Mouse (Mus musculus) urinary bladder, postnatal 4 days (tissue): ENCODE measurements around the gene S100a8.

Source experiments
- DNase-seq, 2 experiments: peaks; one replicate each; pipeline ENCODE4 v3.0.0; 2021 to 2022; ENCODE audit warnings: low spot score in 2 of 2

Gene S100a8

GRCm38 (mm10) chr3:90668846-90669245, at the start of gene S100a8:
S100a8 (plus strand) TSS chr3:90668978.
- DNase-seq = no peak

- no peak for DNase-seq
Measured at GRCm38 (mm10) chr3:90621552-90621951, 47.2 kb upstream of the S100a8 start.

GRCm38 (mm10) chr3:90623435-90624071, 45.2 kb upstream of the S100a8 start:
- DNase-seq = peak; percentile 70 to 83

- no peak for DNase-seq
Measured at GRCm38 (mm10) chr3:90625496-90625895, 43.3 kb upstream of the S100a8 start.

- no peak for DNase-seq
Measured at GRCm38 (mm10) chr3:90626266-90627021, 42.3 kb upstream of the S100a8 start.

GRCm38 (mm10) chr3:90627366-90627765, 41.4 kb upstream of the S100a8 start:
- no peak for DNase-seq

- no peak for DNase-seq
Measured at GRCm38 (mm10) chr3:90627807-90628206, 41.0 kb upstream of the S100a8 start.

- no peak for DNase-seq
Measured at GRCm38 (mm10) chr3:90629298-90629697, 39.5 kb upstream of the S100a8 start.

GRCm38 (mm10) chr3:90631984-90632383, 36.8 kb upstream of the S100a8 start:
- no peak for DNase-seq

- no peak for DNase-seq
Measured at GRCm38 (mm10) chr3:90638511-90639275, 30.1 kb upstream of the S100a8 start.

- DNase-seq = no peak
Measured at GRCm38 (mm10) chr3:90639511-90640154, 29.1 kb upstream of the S100a8 start.

GRCm38 (mm10) chr3:90640981-90641380, 27.8 kb upstream of the S100a8 start:
- no peak for DNase-seq

- DNase-seq = peak in 1 of 2 experiments; percentile 67
Measured at GRCm38 (mm10) chr3:90644220-90644619, 24.6 kb upstream of the S100a8 start.

- no peak for DNase-seq
Measured at GRCm38 (mm10) chr3:90647291-90647690, 21.5 kb upstream of the S100a8 start.

- no peak for DNase-seq
Measured at GRCm38 (mm10) chr3:90648981-90649380, 19.8 kb upstream of the S100a8 start.

GRCm38 (mm10) chr3:90649832-90650231, 18.9 kb upstream of the S100a8 start:
- no peak for DNase-seq

GRCm38 (mm10) chr3:90652878-90653508, 15.8 kb upstream of the S100a8 start:
- DNase-seq = peak; percentile 47 to 77

- no peak for DNase-seq
Measured at GRCm38 (mm10) chr3:90653717-90654116, 15.1 kb upstream of the S100a8 start, which contains the start of gene S100a7a. S100a7a (plus strand) TSS chr3:90654017.

GRCm38 (mm10) chr3:90657405-90657804, 11.4 kb upstream of the S100a8 start:
- DNase-seq = no peak

- DNase-seq = no peak
Measured at GRCm38 (mm10) chr3:90659364-90660044, 9.3 kb upstream of the S100a8 start.

GRCm38 (mm10) chr3:90664219-90664618, 4.6 kb upstream of the S100a8 start:
- DNase-seq = no peak
